Mouse (Mus musculus): ENCODE results near the gene AC124108.1. TPM values are rescaled to one million over a fixed set of nuclear protein-coding genes. Genes with fewer than 3 reads are reported as not detected.

Gene AC124108.1
- polyA plus RNA-seq, 1 experiment, result 0.01 TPM

GRCm38 (mm10) chr1:132212218-132212617 is 21.0 kb downstream of the AC124108.1 start:
- H3ac ChIP-seq (ENCODE audit: control insufficient read depth, insufficient read length, low read depth), result no peak overlapping the region
- H3K4me3 ChIP-seq (ENCODE audit: insufficient read depth, poor library complexity, severe bottlenecking), result no peak overlapping the region
- peaks cover 9% of the 10 kb centered on the region for H3K27me3 ChIP-seq (ENCODE audit: control insufficient read depth, insufficient read depth, insufficient read length)
- H3K36me3 ChIP-seq (ENCODE audit: control insufficient read depth, insufficient read depth), result no peaks in the 10 kb centered on the region
- no peaks in the 10 kb centered on the region for H3K79me2 ChIP-seq (ENCODE audit: control insufficient read depth, insufficient read depth)
- H3K79me3 ChIP-seq (ENCODE audit: low read depth), result no peaks in the 10 kb centered on the region
- TF ChIP-seq CTCF (IDR thresholded peaks at IDR 0.05; ENCODE audit: control insufficient read depth, insufficient read depth, insufficient read length) (peak; percentile 62), MAX (IDR thresholded peaks at IDR 0.05) (no peak), USF1 (IDR thresholded peaks at IDR 0.05; ENCODE audit: low read depth) (no peak), MYOD1 (IDR thresholded peaks at IDR 0.05; ENCODE audit: control insufficient read depth, insufficient read length, low read depth) (no peak), FOSL1 (IDR thresholded peaks at IDR 0.05; ENCODE audit: insufficient read depth, low read length, poor library complexity, severe bottlenecking) (no peak)

- no peak overlapping the region for H3K4me3 ChIP-seq (ENCODE audit: insufficient read depth, poor library complexity, severe bottlenecking)
- no peak overlapping the region for H3ac ChIP-seq (ENCODE audit: control insufficient read depth, insufficient read length, low read depth)
- TF ChIP-seq CEBPB (IDR thresholded peaks at IDR 0.05; ENCODE audit: low read depth), result no peak
- no peak for TF ChIP-seq USF1 (IDR thresholded peaks at IDR 0.05; ENCODE audit: low read depth)
- TF ChIP-seq CTCF (IDR thresholded peaks at IDR 0.05; ENCODE audit: control insufficient read depth, insufficient read depth, insufficient read length), result no peak
- TF ChIP-seq MYOG (IDR thresholded peaks at IDR 0.05; ENCODE audit: control insufficient read depth, extremely low read depth, insufficient read length), result no peak
- no peak for TF ChIP-seq FOSL1 (IDR thresholded peaks at IDR 0.05; ENCODE audit: insufficient read depth, low read length, poor library complexity, severe bottlenecking)
- TF ChIP-seq MYOD1 (IDR thresholded peaks at IDR 0.05; ENCODE audit: control insufficient read depth, insufficient read length, low read depth), result no peak
- no peak for TF ChIP-seq MAX (IDR thresholded peaks at IDR 0.05)
- H3K27me3 ChIP-seq (ENCODE audit: control insufficient read depth, insufficient read depth, insufficient read length), result peaks cover 9% of the 10 kb centered on the region
- no peaks in the 10 kb centered on the region for H3K79me3 ChIP-seq (ENCODE audit: low read depth)
- no peaks in the 10 kb centered on the region for H3K79me2 ChIP-seq (ENCODE audit: control insufficient read depth, insufficient read depth)
- H3K36me3 ChIP-seq (ENCODE audit: control insufficient read depth, insufficient read depth), result no peaks in the 10 kb centered on the region
Observed at GRCm38 (mm10) chr1:132213076-132213475, 21.8 kb downstream of the AC124108.1 start.

DNA sequence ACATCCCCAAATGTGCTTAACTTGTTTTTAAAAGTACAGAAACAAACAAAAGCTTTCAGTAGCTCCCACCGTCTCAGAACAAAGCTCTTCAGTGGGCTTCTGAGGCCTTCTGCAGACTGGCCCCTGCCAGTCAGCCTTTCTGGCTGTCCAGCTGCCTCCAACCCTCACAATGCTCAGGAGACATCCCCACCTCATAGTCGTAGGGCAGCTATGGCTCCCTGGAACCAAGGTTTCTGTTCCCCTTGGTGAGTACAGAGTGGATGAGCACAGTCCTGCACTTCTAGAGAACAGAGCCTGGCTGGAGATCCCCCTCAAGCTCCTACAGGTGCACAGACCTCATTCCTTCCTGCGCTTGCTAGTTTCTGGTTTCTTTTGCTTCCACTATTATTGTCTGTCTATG is 25.0 kb downstream of the AC124108.1 start:
- Histone ChIP-seq H3K36me3 (ENCODE audit: control insufficient read depth, insufficient read depth) (no peaks in the 10 kb centered on the region), H3ac (ENCODE audit: control insufficient read depth, insufficient read length, low read depth) (no peak overlapping the region), H3K4me3 (ENCODE audit: insufficient read depth, poor library complexity, severe bottlenecking) (no peak overlapping the region), H3K79me2 (ENCODE audit: control insufficient read depth, insufficient read depth) (no peaks in the 10 kb centered on the region), H3K79me3 (ENCODE audit: low read depth) (no peaks in the 10 kb centered on the region), H3K27me3 (ENCODE audit: control insufficient read depth, insufficient read depth, insufficient read length) (peaks cover 9% of the 10 kb centered on the region)
- TF ChIP-seq CEBPB (IDR thresholded peaks at IDR 0.05; ENCODE audit: low read depth) (no peak), FOSL1 (IDR thresholded peaks at IDR 0.05; ENCODE audit: insufficient read depth, low read length, poor library complexity, severe bottlenecking) (no peak), CTCF (IDR thresholded peaks at IDR 0.05; ENCODE audit: control insufficient read depth, insufficient read depth, insufficient read length) (no peak), USF1 (IDR thresholded peaks at IDR 0.05; ENCODE audit: low read depth) (no peak), MAX (IDR thresholded peaks at IDR 0.05) (no peak), MYOG (IDR thresholded peaks at IDR 0.05; ENCODE audit: control insufficient read depth, extremely low read depth, insufficient read length) (no peak), MYOD1 (IDR thresholded peaks at IDR 0.05; ENCODE audit: control insufficient read depth, insufficient read length, low read depth) (no peak)

- TF ChIP-seq USF1 (IDR thresholded peaks at IDR 0.05; ENCODE audit: low read depth), result no peak
- TF ChIP-seq MYOD1 (IDR thresholded peaks at IDR 0.05; ENCODE audit: control insufficient read depth, insufficient read length, low read depth), result no peak
- no peak for TF ChIP-seq CTCF (IDR thresholded peaks at IDR 0.05; ENCODE audit: control insufficient read depth, insufficient read depth, insufficient read length)
- no peak for TF ChIP-seq FOSL1 (IDR thresholded peaks at IDR 0.05; ENCODE audit: insufficient read depth, low read length, poor library complexity, severe bottlenecking)
- TF ChIP-seq CEBPB (IDR thresholded peaks at IDR 0.05; ENCODE audit: low read depth), result no peak
- no peak for TF ChIP-seq MYOG (IDR thresholded peaks at IDR 0.05; ENCODE audit: control insufficient read depth, extremely low read depth, insufficient read length)
- TF ChIP-seq MAX (IDR thresholded peaks at IDR 0.05), result no peak
- no peaks in the 10 kb centered on the region for H3K36me3 ChIP-seq (ENCODE audit: control insufficient read depth, insufficient read depth)
- no peaks in the 10 kb centered on the region for H3K79me2 ChIP-seq (ENCODE audit: control insufficient read depth, insufficient read depth)
- no peak overlapping the region for H3K4me3 ChIP-seq (ENCODE audit: insufficient read depth, poor library complexity, severe bottlenecking)
- H3K27me3 ChIP-seq (ENCODE audit: control insufficient read depth, insufficient read depth, insufficient read length), result peaks cover 1% of the 10 kb centered on the region
- no peaks in the 10 kb centered on the region for H3K79me3 ChIP-seq (ENCODE audit: low read depth)
- no peak overlapping the region for H3ac ChIP-seq (ENCODE audit: control insufficient read depth, insufficient read length, low read depth)
Observed at GRCm38 (mm10) chr1:132221627-132222026, 30.4 kb downstream of the AC124108.1 start.

DNA sequence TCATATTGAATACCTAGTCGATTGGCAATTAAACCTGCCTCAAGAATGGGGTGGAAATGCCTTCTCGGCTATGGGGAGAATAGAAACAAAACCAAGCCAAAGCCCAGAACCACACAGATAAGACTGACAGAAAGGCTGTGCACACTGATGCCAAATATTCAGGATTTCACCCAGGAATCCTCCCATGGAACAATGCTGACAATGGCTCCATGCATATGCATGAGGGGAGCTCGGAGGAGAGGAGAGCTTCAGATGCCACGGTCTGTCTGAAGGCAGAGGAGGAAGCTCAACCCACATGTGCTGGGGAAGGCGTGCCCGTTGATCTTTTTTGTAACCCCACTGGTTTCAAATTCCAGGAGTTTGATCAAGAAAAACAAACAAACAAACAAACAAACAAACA is 30.9 kb downstream of the AC124108.1 start:
- H3K4me3 ChIP-seq (ENCODE audit: insufficient read depth, poor library complexity, severe bottlenecking), result no peak overlapping the region
- H3ac ChIP-seq (ENCODE audit: control insufficient read depth, insufficient read length, low read depth), result no peak overlapping the region

More for the DNA sequence above, 30.9 kb downstream of the AC124108.1 start:
- H3K79me2 ChIP-seq (ENCODE audit: control insufficient read depth, insufficient read depth), result no peaks in the 10 kb centered on the region
- no peaks in the 10 kb centered on the region for H3K27me3 ChIP-seq (ENCODE audit: control insufficient read depth, insufficient read depth, insufficient read length)
- no peaks in the 10 kb centered on the region for H3K79me3 ChIP-seq (ENCODE audit: low read depth)
- no peaks in the 10 kb centered on the region for H3K36me3 ChIP-seq (ENCODE audit: control insufficient read depth, insufficient read depth)
- TF ChIP-seq CTCF (IDR thresholded peaks at IDR 0.05; ENCODE audit: control insufficient read depth, insufficient read depth, insufficient read length) (no peak), MYOD1 (IDR thresholded peaks at IDR 0.05; ENCODE audit: control insufficient read depth, insufficient read length, low read depth) (no peak), FOSL1 (IDR thresholded peaks at IDR 0.05; ENCODE audit: insufficient read depth, low read length, poor library complexity, severe bottlenecking) (no peak), MAX (IDR thresholded peaks at IDR 0.05) (no peak), CEBPB (IDR thresholded peaks at IDR 0.05; ENCODE audit: low read depth) (no peak)

Measured in C2C12 (cell line).